Mouse (Mus musculus): Measurements from ENCODE around the gene Izumo1r. TPM values are rescaled to one million over a fixed set of nuclear protein-coding genes. Genes with fewer than 3 reads are reported as not detected.

Gene Izumo1r
- polyA plus RNA-seq, 1 experiment from 2014 or later: 0.16 TPM

DNA sequence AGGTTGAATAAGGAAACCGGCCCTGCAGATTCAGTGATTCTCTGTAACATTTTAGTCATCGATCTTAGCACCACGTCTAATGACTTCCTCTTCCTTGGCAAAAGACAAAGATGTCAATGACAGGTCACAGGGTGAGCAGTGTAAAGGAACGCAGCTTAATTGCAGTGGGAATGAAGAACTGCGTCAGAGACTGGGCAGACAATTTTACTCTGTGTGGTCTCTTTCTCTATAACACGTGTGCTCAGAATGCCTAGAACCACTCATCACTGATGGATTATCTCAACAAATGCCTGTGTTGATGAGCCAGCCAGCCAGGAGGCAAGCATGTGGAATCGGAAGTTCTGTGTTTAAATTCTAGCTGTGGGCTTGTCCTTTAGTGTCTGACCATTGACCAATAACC lies 28.2 kb upstream of the Izumo1r start:
- 44% methylated on average over 7 of the region's 7 CpGs for WGBS

DNA sequence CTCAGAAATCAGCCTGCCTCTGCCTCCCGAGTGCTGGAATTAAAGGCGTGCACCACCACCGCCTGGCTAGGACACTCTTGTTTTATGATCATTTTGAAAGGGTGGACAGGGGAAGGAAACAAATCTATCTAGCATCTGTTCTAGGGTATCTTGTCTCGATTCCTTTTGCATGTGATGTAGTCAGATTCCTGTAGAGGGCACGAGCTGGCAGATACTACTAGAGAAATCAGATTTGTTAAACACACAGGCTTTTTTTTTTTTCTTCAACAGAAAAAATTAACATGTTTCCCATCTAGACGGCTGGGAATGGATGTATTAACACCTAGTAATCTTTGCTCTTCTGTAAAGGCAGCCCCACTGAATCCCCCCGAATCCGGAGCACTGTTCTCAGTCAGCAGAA lies 27.5 kb upstream of the Izumo1r start:
- no peak for ATAC-seq (ENCODE audit: low FRiP score, low TSS enrichment)
- H3K27me3 ChIP-seq (ENCODE audit: control insufficient read depth, insufficient read depth, low read length): no peaks in the 10 kb centered on the region
- H3K27ac ChIP-seq (ENCODE audit: low read depth, low read length): no peak overlapping the region
- H3K4me3 ChIP-seq (ENCODE audit: low read length): no peak overlapping the region
- H3K4me2 ChIP-seq (replicated peaks; ENCODE audit: low read depth, low read length): no peak overlapping the region
- 80% methylated on average over 8 of the region's 8 CpGs for WGBS
- H3K9me3 ChIP-seq (ENCODE audit: control insufficient read depth, low read length): no peaks in the 10 kb centered on the region
- H3K36me3 ChIP-seq (ENCODE audit: control insufficient read depth, insufficient read depth, low read length): no peaks in the 10 kb centered on the region
- peaks cover 6% of the 10 kb centered on the region for H3K4me1 ChIP-seq (ENCODE audit: control insufficient read depth, insufficient read depth, low read length)
- H3K9ac ChIP-seq (ENCODE audit: low read depth, low read length): no peak overlapping the region

More for the DNA sequence above, 28.2 kb upstream of the Izumo1r start:
- H3K9me3 ChIP-seq (ENCODE audit: control insufficient read depth, low read length): no peaks in the 10 kb centered on the region
- ATAC-seq (ENCODE audit: low FRiP score, low TSS enrichment): no peak
- no peak overlapping the region for H3K9ac ChIP-seq (ENCODE audit: low read depth, low read length)
- no peaks in the 10 kb centered on the region for H3K4me1 ChIP-seq (ENCODE audit: control insufficient read depth, insufficient read depth, low read length)
- H3K4me3 ChIP-seq (ENCODE audit: low read length): no peak overlapping the region
- H3K27me3 ChIP-seq (ENCODE audit: control insufficient read depth, insufficient read depth, low read length): no peaks in the 10 kb centered on the region
- no peaks in the 10 kb centered on the region for H3K36me3 ChIP-seq (ENCODE audit: control insufficient read depth, insufficient read depth, low read length)
- H3K4me2 ChIP-seq (replicated peaks; ENCODE audit: low read depth, low read length): no peak overlapping the region
- H3K27ac ChIP-seq (ENCODE audit: low read depth, low read length): no peak overlapping the region

DNA sequence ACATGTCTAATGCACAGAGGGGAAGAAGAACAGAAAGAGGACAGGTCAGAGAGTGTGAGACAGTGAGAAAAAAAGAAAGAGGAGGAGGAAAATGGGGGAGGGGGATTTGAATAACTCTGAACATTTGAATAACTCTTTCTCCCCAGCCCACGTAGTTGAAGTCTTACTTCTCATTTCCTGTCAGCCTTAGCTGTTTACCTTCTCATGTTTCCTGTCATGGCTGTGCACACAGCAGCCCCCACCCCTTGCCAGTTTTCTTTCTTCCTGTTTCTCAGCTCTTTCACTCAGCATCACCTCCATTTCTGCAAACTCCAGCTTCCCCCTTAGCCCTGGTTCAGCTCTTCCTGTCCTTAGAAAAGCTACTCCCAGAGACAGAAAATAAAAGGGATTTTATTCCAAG lies 22.8 kb upstream of the Izumo1r start:
- H3K27me3 ChIP-seq (ENCODE audit: control insufficient read depth, insufficient read depth, low read length): no peaks in the 10 kb centered on the region
- H3K4me1 ChIP-seq (ENCODE audit: control insufficient read depth, insufficient read depth, low read length): peaks cover 8% of the 10 kb centered on the region
- WGBS: 10% methylated on average over 1 of the region's 1 CpGs
- H3K9me3 ChIP-seq (ENCODE audit: control insufficient read depth, low read length): no peaks in the 10 kb centered on the region
- H3K27ac ChIP-seq (ENCODE audit: low read depth, low read length): no peak overlapping the region
- no peak overlapping the region for H3K9ac ChIP-seq (ENCODE audit: low read depth, low read length)
- no peaks in the 10 kb centered on the region for H3K36me3 ChIP-seq (ENCODE audit: control insufficient read depth, insufficient read depth, low read length)
- ATAC-seq (ENCODE audit: low FRiP score, low TSS enrichment): peak; percentile 77; the same call in 1 of the 2 replicates
- no peak overlapping the region for H3K4me2 ChIP-seq (replicated peaks; ENCODE audit: low read depth, low read length)
- no peak overlapping the region for H3K4me3 ChIP-seq (ENCODE audit: low read length)

DNA sequence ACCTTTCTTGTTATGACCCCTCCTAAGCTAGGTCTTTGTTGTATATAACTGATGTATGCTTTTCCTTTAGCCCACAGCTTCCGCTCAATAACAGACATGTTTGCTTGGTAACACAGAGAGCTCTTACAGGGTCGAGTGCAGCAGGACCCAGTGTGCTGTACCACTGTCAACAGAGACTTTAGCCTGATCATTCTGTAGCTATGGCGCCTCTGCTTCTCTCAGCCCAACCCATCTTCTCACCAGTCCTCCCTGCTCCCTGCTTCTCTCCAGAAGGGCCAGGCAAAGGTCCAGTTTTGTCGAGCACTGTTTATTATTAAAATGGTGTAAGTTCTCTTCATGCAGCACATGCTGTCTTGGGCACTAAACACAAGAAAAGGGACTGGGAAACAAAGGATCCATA lies 19.9 kb upstream of the Izumo1r start:
- ATAC-seq (ENCODE audit: low FRiP score, low TSS enrichment): no peak
- 67% methylated on average over 4 of the region's 4 CpGs for WGBS
- no peak overlapping the region for H3K9ac ChIP-seq (ENCODE audit: low read depth, low read length)
- H3K27me3 ChIP-seq (ENCODE audit: control insufficient read depth, insufficient read depth, low read length): no peaks in the 10 kb centered on the region
- H3K36me3 ChIP-seq (ENCODE audit: control insufficient read depth, insufficient read depth, low read length): no peaks in the 10 kb centered on the region
- no peak overlapping the region for H3K4me2 ChIP-seq (replicated peaks; ENCODE audit: low read depth, low read length)
- no peak overlapping the region for H3K4me3 ChIP-seq (ENCODE audit: low read length)
- no peak overlapping the region for H3K27ac ChIP-seq (ENCODE audit: low read depth, low read length)
- H3K4me1 ChIP-seq (ENCODE audit: control insufficient read depth, insufficient read depth, low read length): peaks cover 16% of the 10 kb centered on the region
- no peaks in the 10 kb centered on the region for H3K9me3 ChIP-seq (ENCODE audit: control insufficient read depth, low read length)

DNA sequence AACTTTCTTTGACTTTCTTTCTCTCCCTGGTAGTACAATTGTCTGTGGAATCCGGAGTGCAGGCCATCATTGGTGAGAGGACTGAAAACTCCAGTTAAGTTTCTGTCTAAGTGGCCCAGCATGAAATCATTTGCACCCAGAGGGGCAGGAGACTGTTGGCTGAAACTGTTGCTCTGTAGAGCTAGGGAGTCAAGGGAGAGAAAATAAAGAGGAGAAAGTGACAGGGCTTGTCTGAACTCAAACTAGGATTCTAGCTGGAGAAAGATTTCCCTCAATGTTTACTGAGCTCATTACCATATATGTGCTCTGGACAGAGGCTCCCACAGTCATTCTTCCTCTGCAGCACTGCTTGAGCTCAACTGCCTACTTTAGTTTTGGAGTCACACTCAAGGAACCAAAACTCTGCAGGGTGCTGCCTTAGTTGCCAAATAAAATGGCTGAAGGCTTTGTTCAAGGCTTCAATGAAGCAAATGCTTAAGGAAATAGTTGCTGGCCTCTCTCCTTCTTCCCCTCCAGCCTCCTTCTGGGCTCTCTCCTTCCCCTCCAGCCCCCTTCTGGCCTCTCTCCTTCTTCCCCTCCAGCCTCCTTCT lies 18.3 kb upstream of the Izumo1r start:
- no peak for ATAC-seq (ENCODE audit: low FRiP score, low TSS enrichment)
- H3K4me3 ChIP-seq (ENCODE audit: low read length): no peak overlapping the region
- no peak overlapping the region for H3K4me2 ChIP-seq (replicated peaks; ENCODE audit: low read depth, low read length)
- no peaks in the 10 kb centered on the region for H3K27me3 ChIP-seq (ENCODE audit: control insufficient read depth, insufficient read depth, low read length)
- no peak overlapping the region for H3K9ac ChIP-seq (ENCODE audit: low read depth, low read length)
- H3K4me1 ChIP-seq (ENCODE audit: control insufficient read depth, insufficient read depth, low read length): peaks cover 17% of the 10 kb centered on the region
- WGBS: 59% methylated on average over 1 of the region's 1 CpGs
- H3K27ac ChIP-seq (ENCODE audit: low read depth, low read length): no peak overlapping the region
- no peaks in the 10 kb centered on the region for H3K9me3 ChIP-seq (ENCODE audit: control insufficient read depth, low read length)
- H3K36me3 ChIP-seq (ENCODE audit: control insufficient read depth, insufficient read depth, low read length): no peaks in the 10 kb centered on the region

DNA sequence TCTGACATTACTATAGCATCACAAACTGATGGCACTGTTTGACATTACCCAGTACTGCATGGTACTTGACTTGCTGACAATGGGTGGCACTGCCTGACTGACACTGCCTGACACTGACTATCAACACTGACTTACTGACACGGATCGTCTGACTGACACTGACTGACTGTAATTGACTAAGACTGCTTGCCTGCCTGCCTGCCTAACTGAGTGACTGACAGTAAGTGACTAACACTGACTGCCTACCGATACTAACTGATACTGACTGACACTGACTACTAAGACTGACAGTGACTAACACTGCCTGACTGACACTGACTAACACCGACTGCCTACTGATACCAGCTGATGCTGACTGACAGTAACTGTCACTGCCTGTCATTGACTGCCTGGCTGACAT lies 17.5 kb upstream of the Izumo1r start:
- H3K4me1 ChIP-seq (ENCODE audit: control insufficient read depth, insufficient read depth, low read length): peaks cover 11% of the 10 kb centered on the region
- no peak overlapping the region for H3K4me3 ChIP-seq (ENCODE audit: low read length)
- H3K27me3 ChIP-seq (ENCODE audit: control insufficient read depth, insufficient read depth, low read length): no peaks in the 10 kb centered on the region
- H3K9ac ChIP-seq (ENCODE audit: low read depth, low read length): no peak overlapping the region
- no peak overlapping the region for H3K27ac ChIP-seq (ENCODE audit: low read depth, low read length)
- H3K9me3 ChIP-seq (ENCODE audit: control insufficient read depth, low read length): no peaks in the 10 kb centered on the region
- 77% methylated on average over 4 of the region's 4 CpGs for WGBS
- H3K4me2 ChIP-seq (replicated peaks; ENCODE audit: low read depth, low read length): no peak overlapping the region
- ATAC-seq (ENCODE audit: low FRiP score, low TSS enrichment): no peak
- no peaks in the 10 kb centered on the region for H3K36me3 ChIP-seq (ENCODE audit: control insufficient read depth, insufficient read depth, low read length)

DNA sequence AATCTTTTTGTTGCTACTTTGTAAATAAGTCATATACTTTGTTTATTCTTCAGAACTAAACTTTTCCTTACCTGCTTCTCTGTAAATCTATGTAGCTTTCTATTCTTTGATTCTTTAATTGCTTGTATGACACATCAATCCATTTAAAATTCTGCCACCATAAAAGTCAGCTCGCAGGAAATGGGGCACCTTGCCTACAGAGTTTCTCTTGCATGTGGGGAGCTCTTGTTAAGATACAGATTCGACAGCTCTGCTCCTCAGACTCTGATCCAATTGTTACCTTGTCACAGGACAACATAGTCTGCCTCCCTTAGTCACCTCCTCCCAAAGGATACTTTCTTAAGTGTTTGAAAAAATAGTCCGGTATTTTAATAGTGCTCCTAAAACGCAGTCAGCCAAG lies 16.9 kb upstream of the Izumo1r start:
- 65% methylated on average over 4 of the region's 4 CpGs for WGBS
- H3K9ac ChIP-seq (ENCODE audit: low read depth, low read length): no peak overlapping the region
- ATAC-seq (ENCODE audit: low FRiP score, low TSS enrichment): no peak

DNA sequence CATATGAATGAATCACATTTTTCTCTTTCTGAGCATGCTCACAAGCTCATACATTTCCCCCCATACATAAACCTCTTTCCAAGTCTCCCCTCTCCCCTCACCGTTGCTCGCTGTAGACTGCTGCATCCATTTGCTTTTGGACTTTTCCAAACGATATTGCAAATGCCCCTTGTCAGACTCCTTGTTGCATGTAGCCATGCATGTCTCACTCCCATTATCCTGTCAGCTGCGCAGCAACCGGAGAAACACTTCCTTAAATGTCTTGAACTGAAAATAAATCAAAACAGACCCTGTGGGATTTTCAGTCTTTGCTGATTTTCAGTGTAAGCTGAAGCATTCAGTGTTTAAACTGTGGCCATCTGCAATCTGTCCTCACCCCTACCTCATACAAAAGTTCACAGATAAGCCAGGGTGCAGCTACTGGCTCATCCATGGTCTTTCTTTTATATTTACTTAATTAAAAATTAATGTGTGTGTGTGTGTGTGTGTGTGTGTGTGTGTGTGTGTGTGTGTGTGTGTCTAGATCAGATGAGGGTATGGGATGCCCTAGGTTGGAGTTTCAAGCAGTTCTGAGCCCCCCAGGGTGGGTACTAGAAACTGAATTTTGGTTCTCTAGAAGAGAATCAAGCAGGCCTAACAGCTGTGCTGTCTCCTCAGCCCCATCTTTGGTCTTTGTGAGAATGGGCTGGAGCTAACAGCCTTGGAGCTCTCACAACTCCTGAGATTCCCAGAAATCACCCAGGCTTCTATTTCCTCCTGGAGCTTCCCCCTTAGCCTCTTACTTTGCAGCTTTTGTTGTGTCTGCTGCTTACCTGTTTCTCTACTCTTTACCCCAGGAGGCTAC lies 15.3 kb upstream of the Izumo1r start:
- no peak overlapping the region for H3K27ac ChIP-seq (ENCODE audit: low read depth, low read length)

More for the DNA sequence above, 16.9 kb upstream of the Izumo1r start:
- Histone ChIP-seq H3K36me3 (ENCODE audit: control insufficient read depth, insufficient read depth, low read length) (no peaks in the 10 kb centered on the region), H3K4me1 (ENCODE audit: control insufficient read depth, insufficient read depth, low read length) (peaks cover 9% of the 10 kb centered on the region; the same call in 1 of the 2 replicates), H3K9me3 (ENCODE audit: control insufficient read depth, low read length) (no peaks in the 10 kb centered on the region), H3K4me3 (ENCODE audit: low read length) (no peak overlapping the region), H3K27me3 (ENCODE audit: control insufficient read depth, insufficient read depth, low read length) (no peaks in the 10 kb centered on the region), H3K4me2 (replicated peaks; ENCODE audit: low read depth, low read length) (no peak overlapping the region), H3K27ac (ENCODE audit: low read depth, low read length) (no peak overlapping the region)

DNA sequence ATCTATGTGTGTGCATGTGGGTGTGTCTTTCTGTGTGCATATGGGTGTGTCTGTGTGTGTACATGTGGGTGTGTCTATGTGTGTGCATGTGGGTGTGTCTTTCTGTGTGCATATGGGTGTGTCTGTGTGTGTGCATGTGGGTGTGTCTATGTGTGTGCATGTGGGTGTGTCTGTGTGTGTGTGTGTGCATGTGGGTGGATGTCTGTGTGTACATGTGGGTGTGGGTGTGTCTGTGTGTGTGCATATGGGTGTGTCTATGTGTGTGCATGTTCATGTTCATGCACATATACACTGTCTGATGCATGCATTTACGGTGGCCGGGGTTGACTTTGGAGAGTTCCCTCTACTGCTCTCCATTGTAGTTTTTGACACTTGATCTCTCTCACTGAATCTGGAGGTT lies 13.9 kb upstream of the Izumo1r start:
- peak; percentile 65; the same call in 1 of the 2 replicates for ATAC-seq (ENCODE audit: low FRiP score, low TSS enrichment)
- WGBS: 74% methylated on average over 2 of the region's 2 CpGs

More for the DNA sequence above, 15.3 kb upstream of the Izumo1r start:
- Histone ChIP-seq H3K36me3 (ENCODE audit: control insufficient read depth, insufficient read depth, low read length) (no peaks in the 10 kb centered on the region), H3K4me3 (ENCODE audit: low read length) (no peak overlapping the region), H3K9ac (ENCODE audit: low read depth, low read length) (no peak overlapping the region), H3K27me3 (ENCODE audit: control insufficient read depth, insufficient read depth, low read length) (no peaks in the 10 kb centered on the region), H3K4me2 (replicated peaks; ENCODE audit: low read depth, low read length) (no peak overlapping the region), H3K9me3 (ENCODE audit: control insufficient read depth, low read length) (no peaks in the 10 kb centered on the region), H3K4me1 (ENCODE audit: control insufficient read depth, insufficient read depth, low read length) (peaks cover 9% of the 10 kb centered on the region; the same call in 1 of the 2 replicates)
- ATAC-seq (ENCODE audit: low FRiP score, low TSS enrichment): peak; percentile 83
- 4% methylated on average over 5 of the region's 5 CpGs for WGBS

More for the DNA sequence above, 13.9 kb upstream of the Izumo1r start:
- no peak overlapping the region for H3K4me2 ChIP-seq (replicated peaks; ENCODE audit: low read depth, low read length)
- no peaks in the 10 kb centered on the region for H3K36me3 ChIP-seq (ENCODE audit: control insufficient read depth, insufficient read depth, low read length)
- H3K27me3 ChIP-seq (ENCODE audit: control insufficient read depth, insufficient read depth, low read length): no peaks in the 10 kb centered on the region
- no peak overlapping the region for H3K27ac ChIP-seq (ENCODE audit: low read depth, low read length)
- H3K4me3 ChIP-seq (ENCODE audit: low read length): no peak overlapping the region
- H3K9ac ChIP-seq (ENCODE audit: low read depth, low read length): no peak overlapping the region
- peaks cover 9% of the 10 kb centered on the region; the same call in 1 of the 2 replicates for H3K4me1 ChIP-seq (ENCODE audit: control insufficient read depth, insufficient read depth, low read length)
- H3K9me3 ChIP-seq (ENCODE audit: control insufficient read depth, low read length): no peaks in the 10 kb centered on the region
